Mouse (Mus musculus) ES-E14 (cell line): ENCODE measurements around the gene Grb2. TPM values are rescaled to one million over a fixed set of nuclear protein-coding genes. Genes with fewer than 3 reads are reported as not detected.
A peak's percentile ranks its signal among the peaks of the same experiment; 100 is the strongest.

Source experiments
- DNase-seq: peaks from one replicate; pipeline ENCODE4 v3.0.0-alpha.2; 2013; ENCODE audit warnings: low read depth, low spot score
- H3K27ac ChIP-seq: 2 replicates; pipeline ENCODE4 v1.5.1; 2012; ENCODE audit warnings: low read depth, mild to moderate bottlenecking, low read length, moderate library complexity, mixed read lengths; ENCODE audit not compliant: poor library complexity, insufficient read depth, severe bottlenecking
- H3K36me3 ChIP-seq: 2 replicates; pipeline ENCODE4 v1.6.1; 2012; ENCODE audit warnings: mild to moderate bottlenecking, low read length, moderate library complexity, mixed read lengths; ENCODE audit not compliant: control insufficient read depth, poor library complexity, insufficient read depth, severe bottlenecking
- H3K4me1 ChIP-seq, 2 experiments: fragments of 150-350 bp in 1 of 2; sonication (generic) in 1 of 2; 2 replicates each; pipeline ENCODE4 v1.6.1; 2012; ENCODE audit warnings: low read length in 2 of 2, mild to moderate bottlenecking in 1 of 2, mixed read lengths in 1 of 2; ENCODE audit not compliant: control insufficient read depth in 2 of 2, insufficient read depth in 2 of 2, poor library complexity in 1 of 2
- H3K4me3 ChIP-seq, 2 experiments: fragments of 150-350 bp in 1 of 2; sonication (generic) in 1 of 2; 2 replicates each; pipeline ENCODE4 v1.5.1; 2012; ENCODE audit warnings: low read length in 2 of 2, low read depth in 1 of 2, mild to moderate bottlenecking in 1 of 2, mixed read lengths in 1 of 2; ENCODE audit not compliant: insufficient read depth in 1 of 2, poor library complexity in 1 of 2, severe bottlenecking in 1 of 2
- H3K9ac ChIP-seq: 2 replicates; pipeline ENCODE4 v1.6.1; 2012; ENCODE audit warnings: low read depth, mild to moderate bottlenecking, low read length, mixed read lengths; ENCODE audit not compliant: poor library complexity, insufficient read depth, severe bottlenecking
- H3K9me3 ChIP-seq: fragments of 150-350 bp; sonication (generic); 2 replicates; pipeline ENCODE4 v1.6.1; 2012; ENCODE audit warnings: low read depth, mild to moderate bottlenecking, low read length; ENCODE audit not compliant: control insufficient read depth, insufficient read depth
- CHD2 ChIP-seq: IDR thresholded peaks from 2 replicates; pipeline ENCODE4 v1.6.1; 2014; ENCODE audit warnings: mild to moderate bottlenecking, low read depth, low read length, inconsistent platforms
- HCFC1 ChIP-seq: IDR thresholded peaks from 2 replicates; pipeline ENCODE4 v1.6.1; 2012; ENCODE audit warnings: low read length, inconsistent platforms, borderline replicate concordance; ENCODE audit not compliant: insufficient read depth
- MAFK ChIP-seq: IDR thresholded peaks from 2 replicates; pipeline ENCODE4 v1.6.1; 2014; ENCODE audit warnings: mild to moderate bottlenecking, low read depth, low read length, inconsistent platforms; ENCODE audit not compliant: insufficient read depth
- ZC3H11A ChIP-seq: IDR thresholded peaks from 2 replicates; pipeline ENCODE4 v1.6.1; 2012; ENCODE audit warnings: low read depth, mild to moderate bottlenecking, inconsistent platforms, low read length, borderline replicate concordance
- ZNF384 ChIP-seq: IDR thresholded peaks from 2 replicates; pipeline ENCODE4 v1.6.1; 2012; ENCODE audit warnings: low read depth, low read length, inconsistent platforms
- in situ Hi-C, 2 experiments: fragments of 600-800 bp; cut with MboI; formaldehyde crosslinking; loops; one replicate each; pipeline ENCODE4 v1.15.1; 2025; ENCODE audit warnings: low sequenced_read_pairs in 2 of 2, inconsistent platforms in 1 of 2; ENCODE audit not compliant: unreplicated experiment in 2 of 2
- total RNA-seq: library from RNA; depleted of rRNA; stranded (reverse); fragments of 300-350 nt; gene quantifications from 2 replicates; pipeline ENCODE4 v1.2.3, GENCODE M21; 2012

The Grb2 gene
- total RNA-seq, 1 experiment: 24.4 TPM

- H3K9me3 ChIP-seq: no peaks in the 10 kb centered on the region
- in situ Hi-C loops: loop anchor here in 1 of 2 experiments (5.0 kb wide), 1 partner anchor 86 kb away; no protein-coding TSS in a partner anchor
- H3K9ac ChIP-seq: peak overlapping the region; percentile 4; the same call in 1 of the 2 replicates
- H3K27ac ChIP-seq: peak overlapping the region; percentile 50; the same call in 1 of the 2 replicates
- DNase-seq: no peak
- H3K4me3 ChIP-seq: peak overlapping the region; percentile 19 to 50; a peak in 3 of 4 replicates
- H3K36me3 ChIP-seq: no peaks in the 10 kb centered on the region
- H3K4me1 ChIP-seq: peaks cover 8 to 16% of the 10 kb centered on the region in 2 experiments; a peak in 3 of 4 replicates
- TF ChIP-seq CHD2: no peak
- TF ChIP-seq ZC3H11A: peak; percentile 46; the same call in 1 of the 2 replicates
Measured at GRCm38 (mm10) chr11:115631505-115631890, 76.9 kb downstream of the Grb2 start.

GRCm38 (mm10) chr11:115630532-115631504 is 77.6 kb downstream of the Grb2 start:
- in situ Hi-C loops: loop anchor here in 1 of 2 experiments (5.0 kb wide), 1 partner anchor 86 kb away; no protein-coding TSS in a partner anchor
- Histone ChIP-seq H3K9me3 (no peaks in the 10 kb centered on the region), H3K9ac (peak overlapping the region; percentile 4; the same call in 1 of the 2 replicates), H3K4me1 (peaks cover 8 to 21% of the 10 kb centered on the region in 2 experiments; a peak in 3 of 4 replicates), H3K27ac (peak overlapping the region; percentile 50; the same call in 1 of the 2 replicates), H3K36me3 (no peaks in the 10 kb centered on the region), H3K4me3 (peak overlapping the region; percentile 19 to 50; a peak in 3 of 4 replicates)
- no peak for TF ChIP-seq ZC3H11A
- peak; percentile 13; the same call in 1 of the 2 replicates for TF ChIP-seq ZNF384
- no peak for DNase-seq

DNA sequence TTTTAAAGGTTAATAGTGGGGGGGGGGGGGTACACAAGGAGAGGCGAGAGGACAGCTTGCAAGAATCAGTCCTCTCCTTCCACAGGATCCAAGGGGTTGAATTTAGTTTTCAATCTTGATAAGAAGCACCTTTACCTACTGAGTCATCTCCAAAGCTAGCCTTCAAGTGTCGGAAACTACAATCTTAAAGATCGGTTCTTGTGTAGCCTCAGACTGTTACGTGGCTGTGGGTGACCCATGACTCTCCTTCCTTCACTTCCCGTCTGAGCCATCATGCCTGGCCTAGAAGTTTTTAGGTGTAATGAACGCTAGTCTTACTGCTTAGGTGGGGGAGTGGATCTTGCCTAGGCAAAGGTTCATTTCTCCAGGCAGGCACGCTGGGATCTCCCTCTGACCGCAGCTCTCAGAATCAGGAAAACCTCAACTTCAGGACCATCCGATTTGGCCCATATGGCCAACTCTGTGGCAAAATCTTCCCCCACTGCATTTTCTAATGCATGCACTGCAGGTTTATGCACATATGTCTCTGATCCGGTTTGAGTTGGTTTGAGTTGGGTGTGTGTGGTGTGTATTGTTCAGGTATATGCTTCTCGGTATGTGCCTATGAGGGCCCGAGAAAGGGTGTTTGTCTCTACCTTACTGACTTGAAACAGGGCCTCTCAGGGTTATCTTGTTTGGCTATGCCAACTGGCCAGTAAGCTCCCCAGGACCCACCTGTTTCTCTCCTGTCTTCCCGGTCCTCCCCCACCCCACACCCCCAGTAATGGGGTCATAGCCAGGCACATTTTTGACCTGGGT is 78.5 kb downstream of the Grb2 start:
- in situ Hi-C loops: loop anchor here in 1 of 2 experiments (5.0 kb wide), 1 partner anchor 87 kb away; no protein-coding TSS in a partner anchor

DNA sequence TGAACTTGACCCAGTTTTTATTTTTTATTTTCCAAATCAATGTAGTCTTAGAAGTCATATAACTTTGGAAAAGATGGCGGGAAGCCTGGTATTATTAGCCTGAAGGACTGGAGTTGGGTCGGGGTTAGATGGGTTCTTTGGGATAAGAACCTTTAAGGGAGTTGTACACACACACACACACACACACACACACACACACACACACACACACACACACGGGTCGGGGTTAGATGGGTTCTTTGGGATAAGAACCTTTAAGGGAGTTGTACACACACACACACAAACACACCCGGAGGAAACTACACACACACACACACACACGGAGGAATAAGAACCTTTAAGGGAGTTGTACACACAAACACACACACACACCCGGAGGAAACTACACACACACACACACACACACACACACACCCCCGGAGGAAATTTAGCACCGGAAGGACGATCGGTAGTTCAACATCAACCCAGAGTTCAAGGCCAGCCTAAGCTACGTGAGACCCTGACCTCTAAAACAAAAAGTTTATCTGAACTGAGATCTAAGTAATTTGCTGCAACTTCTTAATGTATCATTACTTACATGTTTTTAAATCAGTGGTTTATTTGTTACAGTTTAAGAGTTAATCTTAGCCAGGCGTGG is 79.8 kb downstream of the Grb2 start:
- in situ Hi-C loops: no loop called here
- Histone ChIP-seq H3K4me1 (peaks cover 8 to 12% of the 10 kb centered on the region in 2 experiments; a peak in 3 of 4 replicates), H3K4me3 (peak overlapping the region; percentile 53 to 91), H3K9me3 (no peaks in the 10 kb centered on the region), H3K27ac (no peak overlapping the region), H3K9ac (peak overlapping the region; percentile 60; the same call in 1 of the 2 replicates), H3K36me3 (peaks cover 4% of the 10 kb centered on the region; the same call in 1 of the 2 replicates)
- no peak for DNase-seq
- TF ChIP-seq ZC3H11A (no peak), ZNF384 (no peak), MAFK (no peak), CHD2 (no peak), HCFC1 (no peak)

More for the DNA sequence above, 78.5 kb downstream of the Grb2 start:
- no peaks in the 10 kb centered on the region for H3K9me3 ChIP-seq
- H3K9ac ChIP-seq: peak overlapping the region; percentile 21; the same call in 1 of the 2 replicates
- TF ChIP-seq CHD2 (no peak), MAFK (no peak), ZC3H11A (no peak), HCFC1 (no peak)
- no peak for DNase-seq
- H3K27ac ChIP-seq: peak overlapping the region; percentile 56; the same call in 1 of the 2 replicates
- no peaks in the 10 kb centered on the region for H3K36me3 ChIP-seq
- H3K4me1 ChIP-seq: peaks cover 8 to 17% of the 10 kb centered on the region in 2 experiments; a peak in 3 of 4 replicates
- H3K4me3 ChIP-seq: no peak overlapping the region
